Mouse (Mus musculus) bone marrow, adult 2 months (tissue): Measurements from ENCODE around the gene Pradc1.

Experiments used
- CTCF ChIP-seq: fragments of 200-500 bp; IDR thresholded peaks from 2 replicates; pipeline ENCODE4 v1.5.1; 2011; ENCODE audit warnings: low read length, control low read depth; ENCODE audit not compliant: control insufficient read depth, insufficient read depth
- POLR2A ChIP-seq: fragments of 200-500 bp; IDR thresholded peaks from 2 replicates; pipeline ENCODE4 v1.6.1; 2011; ENCODE audit warnings: low read depth, mild to moderate bottlenecking, control low read depth, low read length, borderline replicate concordance; ENCODE audit not compliant: control insufficient read depth

DNA sequence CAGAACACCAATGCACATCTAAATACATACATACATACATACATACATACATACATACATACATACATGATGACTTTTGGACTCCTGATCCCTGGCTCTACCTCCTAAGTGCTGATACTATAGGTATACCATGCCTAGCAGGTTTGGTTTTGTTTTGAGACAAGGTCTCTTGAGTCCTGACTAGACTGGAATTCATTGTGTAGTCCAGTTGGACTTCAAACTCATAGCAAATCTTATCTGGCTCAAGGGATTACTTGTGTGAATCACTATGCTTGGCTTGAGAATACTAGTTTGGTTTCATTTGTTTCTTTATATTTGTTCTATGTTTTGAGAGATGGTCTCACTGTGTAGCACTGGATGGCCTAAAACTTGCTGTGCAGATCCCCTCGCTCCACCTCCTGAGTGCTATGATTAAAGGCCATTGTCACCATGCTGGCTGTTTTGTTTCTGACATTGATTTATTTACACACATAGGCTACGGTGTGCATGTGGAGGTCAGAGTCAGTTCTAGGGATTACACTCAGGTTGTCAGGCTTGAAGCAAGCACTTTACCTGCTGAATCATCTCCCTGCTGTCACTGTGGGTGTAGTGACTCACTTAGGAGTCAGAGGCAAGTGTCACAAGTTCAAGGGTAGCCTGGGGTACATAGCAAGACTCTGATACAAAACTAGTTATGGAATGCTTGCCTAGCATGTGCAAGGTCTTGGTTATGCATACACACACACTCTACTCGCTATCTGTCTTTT, 8.1 kb downstream of the Pradc1 start:
- no peak for TF ChIP-seq CTCF
- no peak for TF ChIP-seq POLR2A
